Mouse (Mus musculus) layer of hippocampus, postnatal 14 days (tissue): ENCODE measurements around the gene Apobec1. TPM values are rescaled to one million over a fixed set of nuclear protein-coding genes. Genes with fewer than 3 reads are reported as not detected.
"Not testable (repeated sequence)": the region's sequence is repeated elsewhere in the genome, so short reads cannot be mapped to it uniquely, and the experiment has no call there.

ENCODE experiments used
- DNase-seq, 2 experiments: peaks; one replicate each; pipeline ENCODE4 v3.0.0; 2021 to 2022; ENCODE audit warnings: low spot score in 2 of 2, mixed read lengths in 1 of 2
- long read RNA-seq, 2 experiments: library from polyadenylated mRNA; stranded (forward); transcript quantifications; one replicate each; pipeline ENCODE4 v2.0.0; 2021
- total RNA-seq, 2 experiments: library from RNA; stranded (reverse); gene quantifications; 2 replicates each; pipeline ENCODE4 v1.2.3; 2021

Apobec1 gene
- total RNA-seq, result 1 to 10 TPM; 2.9 to 3.1 TPM
- long read RNA-seq, experiment 1, partial matches to known transcripts, result 0 of 3 reads
- long read RNA-seq, experiment 1, other reads (novel, unspliced or antisense), result 1 of 3 reads
- long read RNA-seq, experiment 2, partial matches to known transcripts, result 0 of 1 reads
- long read RNA-seq, experiment 2, other reads (novel, unspliced or antisense), result 0 of 1 reads

GRCm38 (mm10) chr6:122602242-122602991 lies at the start of gene Apobec1:
Gene Apobec1 (minus strand): TSS chr6:122602444.
- peak; percentile 29 to 53 for DNase-seq

GRCm38 (mm10) chr6:122650398-122650980 lies 48.2 kb upstream of the Apobec1 start:
- DNase-seq, result no peak

- no peak for DNase-seq
Measured at GRCm38 (mm10) chr6:122649903-122650302, 47.7 kb upstream of the Apobec1 start.

- not testable (repeated sequence) for DNase-seq
Measured at GRCm38 (mm10) chr6:122644196-122644595, 42.0 kb upstream of the Apobec1 start.

GRCm38 (mm10) chr6:122637566-122637965 lies 35.3 kb upstream of the Apobec1 start:
- DNase-seq, result not testable (repeated sequence)

GRCm38 (mm10) chr6:122636666-122637065 lies 34.4 kb upstream of the Apobec1 start:
- no peak for DNase-seq

GRCm38 (mm10) chr6:122635315-122635714 lies 33.1 kb upstream of the Apobec1 start:
- no peak for DNase-seq

- peak in 1 of 2 experiments; percentile 24 for DNase-seq
Measured at GRCm38 (mm10) chr6:122633411-122633810, 31.2 kb upstream of the Apobec1 start.

- no peak for DNase-seq
Measured at GRCm38 (mm10) chr6:122627469-122628108, 25.3 kb upstream of the Apobec1 start.

GRCm38 (mm10) chr6:122626110-122626509 lies 23.9 kb upstream of the Apobec1 start, which contains the start of gene Dppa3:
Gene Dppa3 (plus strand): TSS chr6:122626410.
- no peak for DNase-seq

GRCm38 (mm10) chr6:122625156-122625555 lies 22.9 kb upstream of the Apobec1 start:
- DNase-seq, result no peak

GRCm38 (mm10) chr6:122624480-122624879 lies 22.2 kb upstream of the Apobec1 start:
- DNase-seq, result no peak

- DNase-seq, result no peak
Measured at GRCm38 (mm10) chr6:122621066-122621465, 18.8 kb upstream of the Apobec1 start.

- DNase-seq, result no peak
Measured at GRCm38 (mm10) chr6:122616022-122616421, 13.8 kb upstream of the Apobec1 start.

GRCm38 (mm10) chr6:122614047-122614446 lies 11.8 kb upstream of the Apobec1 start:
- DNase-seq, result no peak

GRCm38 (mm10) chr6:122612426-122612825 lies 10.2 kb upstream of the Apobec1 start:
- no peak for DNase-seq

GRCm38 (mm10) chr6:122609771-122610170 lies 7.5 kb upstream of the Apobec1 start, which contains the start of gene Gdf3:
Gene Gdf3 (minus strand): TSS chr6:122610087.
- DNase-seq, result no peak

- DNase-seq, result no peak
Measured at GRCm38 (mm10) chr6:122609377-122609728, 7.1 kb upstream of the Apobec1 start.

GRCm38 (mm10) chr6:122608434-122609376 lies 6.5 kb upstream of the Apobec1 start:
- no peak for DNase-seq

GRCm38 (mm10) chr6:122607700-122608099 lies 5.5 kb upstream of the Apobec1 start:
- no peak for DNase-seq

- DNase-seq, result no peak
Measured at GRCm38 (mm10) chr6:122606661-122607060, 4.4 kb upstream of the Apobec1 start.
